Mouse (Mus musculus): Measurements from ENCODE around the gene Otof. TPM values are rescaled to one million over a fixed set of nuclear protein-coding genes. Genes with fewer than 3 reads are reported as not detected.
A peak's percentile ranks its signal among the peaks of the same experiment; 100 is the strongest.

Otof gene
- total and polyA plus RNA-seq, 2 experiments from 2014 or later: 5.5 to 12.2 TPM

- H3K9me3 ChIP-seq (ENCODE audit: low read length): no peaks in the 10 kb centered on the region
- no peak overlapping the region for H3K27ac ChIP-seq
- no peak for TF ChIP-seq CTCF (IDR thresholded peaks at IDR 0.05; ENCODE audit: low read depth)
- H3K9ac ChIP-seq (replicated peaks; ENCODE audit: low read length): no peak overlapping the region
- H3K4me3 ChIP-seq (ENCODE audit: low read length): no peak overlapping the region
- no peaks in the 10 kb centered on the region for H3K4me1 ChIP-seq (ENCODE audit: insufficient read depth, low read length)
- no peak for DNase-seq (ENCODE audit: low spot score)
- WGBS: 33% methylated on average over 2 of the region's 2 CpGs
- ATAC-seq: no peak
- no peak overlapping the region for H3K4me2 ChIP-seq (ENCODE audit: low read depth, low read length)
- H3K27me3 ChIP-seq (ENCODE audit: insufficient read depth, low read length): no peaks in the 10 kb centered on the region
- H3K36me3 ChIP-seq (ENCODE audit: insufficient read depth, low read length): no peaks in the 10 kb centered on the region
These were observed 46.4 kb downstream of the Otof start for GRCm38 (mm10) chr5:30415381-30415780.

- Histone ChIP-seq H3K36me3 (ENCODE audit: insufficient read depth, low read length) (no peaks in the 10 kb centered on the region), H3K9me3 (ENCODE audit: low read length) (no peaks in the 10 kb centered on the region), H3K4me3 (ENCODE audit: low read length) (no peak overlapping the region), H3K9ac (replicated peaks; ENCODE audit: low read length) (no peak overlapping the region), H3K4me2 (ENCODE audit: low read depth, low read length) (no peak overlapping the region), H3K4me1 (ENCODE audit: insufficient read depth, low read length) (no peaks in the 10 kb centered on the region), H3K27me3 (ENCODE audit: insufficient read depth, low read length) (no peaks in the 10 kb centered on the region), H3K27ac (no peak overlapping the region)
- 46% methylated on average over 10 of the region's 10 CpGs for WGBS
- no peak for DNase-seq (ENCODE audit: low spot score)
- no peak for TF ChIP-seq CTCF (IDR thresholded peaks at IDR 0.05; ENCODE audit: low read depth)
- no peak for ATAC-seq
These were observed 50.2 kb downstream of the Otof start for GRCm38 (mm10) chr5:30411524-30411923.

- H3K36me3 ChIP-seq (ENCODE audit: insufficient read depth, low read length): no peaks in the 10 kb centered on the region
- ATAC-seq (0 out of 2 replicates have a peak, but pooled peaks have one; percentile 46), DNase-seq (ENCODE audit: low spot score) (peak; percentile 44)
- WGBS: 9% methylated on average over 9 of the region's 9 CpGs
- H3K4me3 ChIP-seq (ENCODE audit: low read length): no peak overlapping the region
- H3K9ac ChIP-seq (replicated peaks; ENCODE audit: low read length): no peak overlapping the region
- H3K4me1 ChIP-seq (ENCODE audit: insufficient read depth, low read length): no peaks in the 10 kb centered on the region
- no peaks in the 10 kb centered on the region for H3K9me3 ChIP-seq (ENCODE audit: low read length)
- no peak for TF ChIP-seq CTCF (IDR thresholded peaks at IDR 0.05; ENCODE audit: low read depth)
- 0 out of 2 replicates have a peak, but pooled peaks cover 4% of the 10 kb centered on the region for H3K27me3 ChIP-seq (ENCODE audit: insufficient read depth, low read length)
- H3K27ac ChIP-seq: no peak overlapping the region
- 0 out of 2 replicates have a peak overlapping the region, but pooled peaks have one; percentile 16 for H3K4me2 ChIP-seq (ENCODE audit: low read depth, low read length)
These were observed 54.9 kb downstream of the Otof start for GRCm38 (mm10) chr5:30406876-30407275.

- Histone ChIP-seq H3K36me3 (ENCODE audit: insufficient read depth, low read length) (no peaks in the 10 kb centered on the region), H3K4me3 (ENCODE audit: low read length) (no peak overlapping the region), H3K4me2 (ENCODE audit: low read depth, low read length) (no peak overlapping the region), H3K9me3 (ENCODE audit: low read length) (no peaks in the 10 kb centered on the region), H3K9ac (replicated peaks; ENCODE audit: low read length) (no peak overlapping the region), H3K27me3 (ENCODE audit: insufficient read depth, low read length) (0 out of 2 replicates have a peak, but pooled peaks cover 4% of the 10 kb centered on the region), H3K4me1 (ENCODE audit: insufficient read depth, low read length) (no peaks in the 10 kb centered on the region), H3K27ac (no peak overlapping the region)
- WGBS: 13% methylated on average over 8 of the region's 8 CpGs
- no peak for TF ChIP-seq CTCF (IDR thresholded peaks at IDR 0.05; ENCODE audit: low read depth)
- DNase-seq (ENCODE audit: low spot score) (peak; percentile 45), ATAC-seq (no peak)
These were observed 60.6 kb downstream of the Otof start for GRCm38 (mm10) chr5:30401165-30401564.

GRCm38 (mm10) chr5:30400521-30400920 is 61.2 kb downstream of the Otof start:
- 74% methylated on average over 5 of the region's 5 CpGs for WGBS
- H3K9me3 ChIP-seq (ENCODE audit: low read length): no peaks in the 10 kb centered on the region
- no peak overlapping the region for H3K4me2 ChIP-seq (ENCODE audit: low read depth, low read length)
- no peak overlapping the region for H3K27ac ChIP-seq
- no peak for DNase-seq (ENCODE audit: low spot score)
- H3K4me3 ChIP-seq (ENCODE audit: low read length): no peak overlapping the region
- no peaks in the 10 kb centered on the region for H3K36me3 ChIP-seq (ENCODE audit: insufficient read depth, low read length)
- no peak overlapping the region for H3K9ac ChIP-seq (replicated peaks; ENCODE audit: low read length)
- no peak for ATAC-seq
- 0 out of 2 replicates have a peak, but pooled peaks cover 4% of the 10 kb centered on the region for H3K27me3 ChIP-seq (ENCODE audit: insufficient read depth, low read length)
- no peaks in the 10 kb centered on the region for H3K4me1 ChIP-seq (ENCODE audit: insufficient read depth, low read length)
- no peak for TF ChIP-seq CTCF (IDR thresholded peaks at IDR 0.05; ENCODE audit: low read depth)

- Histone ChIP-seq H3K4me2 (ENCODE audit: low read depth, low read length) (no peak overlapping the region), H3K4me3 (ENCODE audit: low read length) (no peak overlapping the region), H3K36me3 (ENCODE audit: insufficient read depth, low read length) (no peaks in the 10 kb centered on the region), H3K27me3 (ENCODE audit: insufficient read depth, low read length) (no peaks in the 10 kb centered on the region), H3K9me3 (ENCODE audit: low read length) (no peaks in the 10 kb centered on the region), H3K9ac (replicated peaks; ENCODE audit: low read length) (no peak overlapping the region), H3K27ac (no peak overlapping the region), H3K4me1 (ENCODE audit: insufficient read depth, low read length) (no peaks in the 10 kb centered on the region)
- peak; percentile 84 for DNase-seq (ENCODE audit: low spot score)
- 24% methylated on average over 7 of the region's 7 CpGs for WGBS
- peak; percentile 95 for TF ChIP-seq CTCF (IDR thresholded peaks at IDR 0.05; ENCODE audit: low read depth)
- ATAC-seq: 0 out of 2 replicates have a peak, but pooled peaks have one; percentile 21
These were observed 70.3 kb downstream of the Otof start for GRCm38 (mm10) chr5:30391473-30391872.

GRCm38 (mm10) chr5:30389836-30390235 is 71.9 kb downstream of the Otof start:
- Histone ChIP-seq H3K27me3 (ENCODE audit: insufficient read depth, low read length) (no peaks in the 10 kb centered on the region), H3K36me3 (ENCODE audit: insufficient read depth, low read length) (no peaks in the 10 kb centered on the region), H3K9me3 (ENCODE audit: low read length) (no peaks in the 10 kb centered on the region), H3K9ac (replicated peaks; ENCODE audit: low read length) (no peak overlapping the region), H3K4me1 (ENCODE audit: insufficient read depth, low read length) (no peaks in the 10 kb centered on the region), H3K4me2 (ENCODE audit: low read depth, low read length) (no peak overlapping the region), H3K27ac (no peak overlapping the region), H3K4me3 (ENCODE audit: low read length) (no peak overlapping the region)
- TF ChIP-seq CTCF (IDR thresholded peaks at IDR 0.05; ENCODE audit: low read depth): no peak
- 85% methylated on average over 5 of the region's 5 CpGs for WGBS
- DNase-seq (ENCODE audit: low spot score): no peak
- no peak for ATAC-seq
